Mouse (Mus musculus): ENCODE results near the gene Nsmce4a.
"Not testable (repeated sequence)": the region's sequence is repeated elsewhere in the genome, so short reads cannot be mapped to it uniquely, and the experiment has no call there.

Gene Nsmce4a

GRCm38 (mm10) chr7:130572821-130573220 is at the start of gene Nsmce4a:
Gene Nsmce4a (minus strand): TSS chr7:130573118.
- POLR2A ChIA-PET: interaction anchor here in 3 of 4 experiments (0.6 to 4.2 kb wide), 9 partner anchors 18 to 74 kb away, joined by 3 to 30 read pairs (median 11); no protein-coding TSS in a partner anchor
- CTCF ChIA-PET: no interaction called here

- CTCF ChIA-PET: interaction anchor here in 3 of 4 experiments (0.5 to 1.7 kb wide), 4 partner anchors 18 to 1450 kb away, joined by 3 to 6 read pairs (median 3); no protein-coding TSS in a partner anchor
Observed at GRCm38 (mm10) chr7:130622359-130622758, 49.4 kb upstream of the Nsmce4a start.

GRCm38 (mm10) chr7:130621953-130622352 is 49.0 kb upstream of the Nsmce4a start:
- ChIA-PET POLR2A (interaction anchor here in 2 of 4 experiments (0.7 to 1.5 kb wide), 13 partner anchors 8 to 79 kb away, joined by 3 to 10 read pairs (median 3); no protein-coding TSS in a partner anchor), CTCF (interaction anchor here in 3 of 4 experiments (0.5 to 1.7 kb wide), 3 partner anchors 17 to 50 kb away, joined by 3 to 6 read pairs (median 3); no protein-coding TSS in a partner anchor)

More at GRCm38 (mm10) chr7:130622359-130622758, 49.4 kb upstream of the Nsmce4a start:
- POLR2A ChIA-PET: interaction anchor here in 3 of 4 experiments (0.6 to 1.5 kb wide), 14 partner anchors 8 to 80 kb away, joined by 3 to 10 read pairs (median 3); no protein-coding TSS in a partner anchor

GRCm38 (mm10) chr7:130621068-130621467 is 48.1 kb upstream of the Nsmce4a start:
- ChIA-PET POLR2A (interaction anchor here in 1 of 4 experiments (1.2 to 1.5 kb wide), 2 partner anchors 13 to 24 kb away, joined by 3 read pairs; no protein-coding TSS in a partner anchor), CTCF (interaction anchor here in 1 of 4 experiments (1.7 kb wide), 1 partner anchor 16 kb away, joined by 6 read pairs; no protein-coding TSS in a partner anchor)

DNA sequence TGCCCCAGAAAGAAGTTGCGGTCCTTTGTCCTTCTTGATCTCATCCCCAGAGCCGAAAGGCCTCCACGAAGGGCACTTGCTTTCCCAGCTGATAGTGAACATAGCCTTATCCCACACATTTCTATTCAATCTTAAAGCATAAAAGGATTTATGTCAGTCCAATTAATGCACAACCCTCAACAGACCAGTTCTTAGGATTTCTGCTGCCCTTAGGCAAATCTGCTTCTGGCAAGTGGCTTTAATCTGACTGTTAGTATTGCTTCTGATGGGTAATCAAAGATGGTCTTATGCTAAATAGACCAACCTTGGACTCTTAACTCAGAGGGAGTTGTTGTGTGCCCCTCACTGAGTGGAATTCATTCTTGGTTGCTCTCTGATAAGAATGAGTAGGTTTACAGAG is 44.7 kb upstream of the Nsmce4a start:
- ChIA-PET POLR2A (no interaction called here), CTCF (interaction anchor here in 1 of 4 experiments (1.2 kb wide), 1 partner anchor 12 kb away, joined by 4 read pairs; no protein-coding TSS in a partner anchor)

DNA sequence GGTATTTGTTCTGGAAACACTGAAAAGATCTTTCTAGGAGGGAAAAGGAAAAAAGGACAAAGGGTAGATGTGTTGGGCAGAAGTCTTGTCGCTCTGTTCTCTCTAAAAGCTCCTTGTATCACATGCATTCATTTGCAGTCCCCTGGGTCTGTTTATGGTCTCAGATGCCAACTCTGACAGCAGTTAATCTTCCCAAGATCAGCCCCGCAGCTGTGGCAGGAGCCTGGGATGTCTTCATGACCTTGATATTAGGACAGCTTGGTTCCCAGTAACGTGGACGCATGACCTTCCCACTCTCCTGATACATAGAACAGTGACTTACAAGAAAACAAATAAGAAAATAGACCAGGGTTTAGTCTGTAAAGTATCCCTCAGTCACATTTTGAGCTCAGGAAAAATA is 41.1 kb upstream of the Nsmce4a start:
- CTCF ChIA-PET: interaction anchor here in 3 of 4 experiments (0.7 to 2.2 kb wide), 3 partner anchors 9 to 149 kb away, joined by 4 to 7 read pairs (median 6); no protein-coding TSS in a partner anchor
- POLR2A ChIA-PET: interaction anchor here in 1 of 4 experiments (0.5 to 1.3 kb wide), 4 partner anchors 9 to 203 kb away, joined by 3 to 5 read pairs (median 4); no protein-coding TSS in a partner anchor

GRCm38 (mm10) chr7:130606958-130607357 is 34.0 kb upstream of the Nsmce4a start:
- ChIA-PET CTCF (interaction anchor here in 1 of 4 experiments (0.6 to 1.3 kb wide), 2 partner anchors 52 to 156 kb away, joined by 3 read pairs; no protein-coding TSS in a partner anchor), POLR2A (interaction anchor here in 2 of 4 experiments (0.5 to 2.3 kb wide), 8 partner anchors 39 to 1982 kb away, joined by 3 to 7 read pairs (median 4); no protein-coding TSS in a partner anchor)

- POLR2A ChIA-PET: interaction anchor here (0.5 to 4.5 kb wide), 31 partner anchors 8 to 157 kb away, joined by 3 to 60 read pairs (median 4); no protein-coding TSS in a partner anchor
- CTCF ChIA-PET: interaction anchor here (0.5 to 2.9 kb wide), 53 partner anchors 9 to 157 kb away, joined by 3 to 14 read pairs (median 4); no protein-coding TSS in a partner anchor
Observed at GRCm38 (mm10) chr7:130605111-130605510, 32.2 kb upstream of the Nsmce4a start.

DNA sequence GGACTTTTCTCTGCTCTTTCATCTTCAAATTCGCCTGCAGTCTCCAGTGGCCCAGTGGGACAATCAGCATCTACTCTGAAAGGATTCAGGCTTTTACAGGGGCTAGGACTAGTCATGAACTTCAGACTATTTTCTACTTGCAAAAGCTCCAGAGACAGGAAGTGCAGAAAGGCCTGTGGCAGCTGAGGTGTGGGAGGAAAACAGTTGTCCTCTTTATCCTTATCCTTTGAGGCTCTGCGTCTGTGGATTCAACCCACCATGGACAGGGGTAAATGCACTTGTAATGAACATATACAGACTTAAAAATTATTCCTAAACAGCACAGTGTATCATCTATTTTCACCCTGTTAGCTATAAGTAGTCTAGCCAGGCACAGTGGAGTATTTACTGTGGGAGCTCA is 31.5 kb upstream of the Nsmce4a start:
- ChIA-PET POLR2A (interaction anchor here in 3 of 4 experiments (0.6 to 4.5 kb wide), 23 partner anchors 9 to 158 kb away, joined by 3 to 60 read pairs (median 4); no protein-coding TSS in a partner anchor), CTCF (interaction anchor here (0.6 to 2.9 kb wide), 45 partner anchors 9 to 205 kb away, joined by 3 to 14 read pairs (median 4); no protein-coding TSS in a partner anchor)

DNA sequence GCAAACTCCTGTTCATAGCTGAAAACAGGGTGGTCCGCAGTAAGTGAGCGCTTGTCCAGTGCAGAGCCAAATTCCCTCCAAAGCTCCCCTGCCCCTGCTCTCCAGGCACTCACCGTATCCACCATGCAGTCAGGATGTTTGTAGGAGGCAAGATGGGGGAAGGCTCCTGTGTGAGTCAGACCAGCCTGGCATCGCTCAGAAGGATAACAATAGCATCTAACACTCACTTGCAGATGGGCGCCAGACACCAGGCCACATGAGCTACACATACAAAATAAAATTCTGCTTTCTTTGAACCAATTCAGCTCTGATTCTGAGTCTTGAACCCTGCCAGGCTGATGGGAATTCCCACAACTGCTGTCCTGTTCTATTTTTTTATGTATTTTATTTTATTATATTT is 30.6 kb upstream of the Nsmce4a start:
- ChIA-PET POLR2A (interaction anchor here in 3 of 4 experiments (0.6 to 4.5 kb wide), 22 partner anchors 10 to 1976 kb away, joined by 3 to 60 read pairs (median 5); no protein-coding TSS in a partner anchor), CTCF (interaction anchor here in 1 of 4 experiments (0.6 to 2.9 kb wide), 3 partner anchors 13 to 70 kb away, joined by 3 to 14 read pairs (median 6); no protein-coding TSS in a partner anchor)

- POLR2A ChIA-PET: interaction anchor here in 3 of 4 experiments (0.5 to 4.5 kb wide), 28 partner anchors 11 to 1975 kb away, joined by 3 to 60 read pairs (median 5); no protein-coding TSS in a partner anchor
- CTCF ChIA-PET: interaction anchor here in 2 of 4 experiments (0.6 to 2.9 kb wide), 6 partner anchors 11 to 70 kb away, joined by 3 to 14 read pairs (median 4); no protein-coding TSS in a partner anchor
Observed at GRCm38 (mm10) chr7:130602804-130603203, 29.9 kb upstream of the Nsmce4a start.

- ChIA-PET POLR2A (interaction anchor here in 3 of 4 experiments (0.5 to 3.0 kb wide), 16 partner anchors 10 to 117 kb away, joined by 3 to 15 read pairs (median 4); no protein-coding TSS in a partner anchor), CTCF (interaction anchor here in 3 of 4 experiments (0.6 to 1.8 kb wide), 3 partner anchors 34 to 67 kb away, joined by 4 to 7 read pairs (median 5); no protein-coding TSS in a partner anchor)
Observed at GRCm38 (mm10) chr7:130600546-130600945, 27.6 kb upstream of the Nsmce4a start.

- CTCF ChIA-PET: interaction anchor here in 3 of 4 experiments (0.6 to 1.8 kb wide), 4 partner anchors 11 to 66 kb away, joined by 4 to 7 read pairs (median 5); no protein-coding TSS in a partner anchor
- POLR2A ChIA-PET: interaction anchor here in 3 of 4 experiments (0.6 to 3.0 kb wide), 19 partner anchors 10 to 123 kb away, joined by 3 to 15 read pairs (median 4); partner anchors contain the start of gene Tacc2 (in 1 of the 3)
Observed at GRCm38 (mm10) chr7:130600074-130600473, 27.2 kb upstream of the Nsmce4a start.

- ChIA-PET POLR2A (interaction anchor here in 1 of 4 experiments (1.1 to 1.5 kb wide), 3 partner anchors 26 to 55 kb away, joined by 3 to 5 read pairs (median 4); no protein-coding TSS in a partner anchor), CTCF (no interaction called here)
Observed at GRCm38 (mm10) chr7:130597546-130597945, 24.6 kb upstream of the Nsmce4a start.

DNA sequence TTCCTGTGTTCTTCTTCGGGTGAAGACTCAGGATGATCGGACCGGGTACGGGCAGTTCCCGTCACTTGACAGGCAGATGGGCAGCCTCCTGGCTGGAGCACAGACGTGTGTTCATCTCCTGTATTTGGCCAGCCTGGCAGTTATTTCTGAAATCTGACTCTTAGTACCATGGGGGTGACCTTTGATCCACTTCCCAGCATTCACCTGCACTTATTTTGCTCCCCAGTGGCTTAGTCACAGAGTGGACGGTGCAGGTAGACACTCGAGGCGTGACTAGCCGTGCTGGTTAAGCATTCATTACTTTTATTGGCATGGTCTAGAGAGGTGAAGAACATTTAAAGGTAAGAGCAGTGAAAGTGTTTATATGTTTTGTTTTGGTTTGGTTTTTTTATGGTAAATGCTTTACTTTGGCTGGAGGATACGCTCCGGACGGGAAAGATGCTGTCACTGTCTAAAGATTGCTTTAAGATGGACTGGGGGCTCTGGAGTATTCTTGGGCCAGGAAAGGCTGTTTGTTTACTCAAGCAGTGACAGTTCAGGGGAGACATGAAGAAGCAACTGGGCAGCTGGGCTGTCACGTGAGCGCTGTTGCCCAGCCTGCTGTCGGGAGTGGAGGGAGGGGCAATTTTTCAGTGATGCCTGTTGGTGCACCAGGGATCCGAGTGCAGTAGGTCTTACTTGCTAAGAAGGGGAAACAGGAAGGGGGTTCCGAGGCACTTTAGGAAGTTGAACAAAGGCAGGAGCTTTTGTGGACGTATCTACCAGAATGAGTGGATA is 23.3 kb upstream of the Nsmce4a start:
- POLR2A ChIA-PET: interaction anchor here in 1 of 4 experiments (0.6 to 1.2 kb wide), 2 partner anchors 49 to 63 kb away, joined by 3 read pairs; no protein-coding TSS in a partner anchor
- CTCF ChIA-PET: interaction anchor here in 1 of 4 experiments (0.6 kb wide), 1 partner anchor 301 kb away, joined by 3 read pairs; no protein-coding TSS in a partner anchor

DNA sequence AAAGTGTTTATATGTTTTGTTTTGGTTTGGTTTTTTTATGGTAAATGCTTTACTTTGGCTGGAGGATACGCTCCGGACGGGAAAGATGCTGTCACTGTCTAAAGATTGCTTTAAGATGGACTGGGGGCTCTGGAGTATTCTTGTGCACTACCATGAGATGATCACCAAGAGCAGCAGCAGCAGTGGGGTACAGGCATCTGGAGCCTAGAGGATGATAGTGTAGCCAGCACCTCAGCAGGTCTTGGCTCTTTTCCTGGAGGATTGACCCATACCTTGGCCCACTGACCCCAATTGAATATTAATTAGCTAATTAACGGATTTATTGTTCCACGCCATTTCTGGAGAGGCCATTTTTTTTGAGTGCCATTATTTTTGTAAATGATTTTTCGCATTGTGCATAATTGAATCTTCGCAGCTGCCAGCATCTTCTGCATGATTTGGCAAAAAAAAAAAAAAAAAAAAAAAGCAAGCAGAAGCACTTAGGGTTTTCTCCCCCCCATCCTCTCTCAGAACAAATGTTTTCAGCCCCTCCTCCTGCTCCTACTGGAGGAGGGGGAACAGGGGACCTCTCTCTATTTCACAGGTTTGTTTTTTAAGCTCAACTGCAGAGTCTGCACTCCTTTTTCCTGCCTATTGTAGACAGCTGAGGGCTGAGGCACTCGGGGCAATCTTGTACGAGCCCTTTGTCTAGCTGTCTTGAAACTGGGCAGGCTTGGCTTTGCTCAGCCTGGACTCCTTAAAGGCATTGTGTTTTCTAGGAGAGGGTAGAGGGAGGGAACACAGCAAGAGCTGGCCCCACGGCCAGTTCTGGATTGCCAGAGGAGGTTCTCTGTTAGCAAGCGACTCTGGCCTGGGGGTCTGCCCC is 20.7 kb upstream of the Nsmce4a start:
- CTCF ChIA-PET, POLR2A ChIA-PET: not testable (repeated sequence)

GRCm38 (mm10) chr7:130592975-130593374 is 20.1 kb upstream of the Nsmce4a start:
- CTCF ChIA-PET: not testable (repeated sequence)

More at GRCm38 (mm10) chr7:130592975-130593374, 20.1 kb upstream of the Nsmce4a start:
- POLR2A ChIA-PET: not testable (repeated sequence)
